Mouse (Mus musculus) testis, adult 2 months (tissue): ENCODE data around the gene Uncx.

Source experiments
- CTCF ChIP-seq: fragments of 200-500 bp; IDR thresholded peaks from 2 replicates; pipeline ENCODE4 v1.5.1; 2012; ENCODE audit warnings: low read depth, mild to moderate bottlenecking, inconsistent platforms, low read length, moderate library complexity; ENCODE audit not compliant: control insufficient read depth, insufficient read depth, insufficient replicate concordance
- POLR2A ChIP-seq: fragments of 200-500 bp; IDR thresholded peaks from 2 replicates; pipeline ENCODE4 v1.6.1; 2012; ENCODE audit warnings: low read depth, mild to moderate bottlenecking, inconsistent platforms, low read length, moderate library complexity; ENCODE audit not compliant: control insufficient read depth

- TF ChIP-seq POLR2A = no peak
- no peak for TF ChIP-seq CTCF
These were observed 32.5 kb upstream of the Uncx start for GRCm38 (mm10) chr5:139510682-139511366.
